Mouse (Mus musculus): ENCODE results near the gene Tbx1.
A peak's percentile ranks its signal among the peaks of the same experiment; 100 is the strongest.
"Not testable (repeated sequence)": the region's sequence is repeated elsewhere in the genome, so short reads cannot be mapped to it uniquely, and the experiment has no call there.

Gene Tbx1

GRCm38 (mm10) chr16:18555235-18555935 lies 35.1 kb downstream of the Tbx1 start:
- DNase-seq (ENCODE audit: extremely low read depth, low read depth, low spot score): no peak

GRCm38 (mm10) chr16:18554721-18555120 lies 35.8 kb downstream of the Tbx1 start:
- no peak for DNase-seq (ENCODE audit: extremely low read depth, low read depth, low spot score)

- no peak for DNase-seq (ENCODE audit: extremely low read depth, low read depth, low spot score)
Observed at GRCm38 (mm10) chr16:18552106-18552710, 38.3 kb downstream of the Tbx1 start.

- no peak for DNase-seq (ENCODE audit: extremely low read depth, low read depth, low spot score)
Observed at GRCm38 (mm10) chr16:18551604-18552003, 38.9 kb downstream of the Tbx1 start.

- peak; percentile 46 for DNase-seq (ENCODE audit: extremely low read depth, low read depth, low spot score)
Observed at GRCm38 (mm10) chr16:18547891-18548290, 42.6 kb downstream of the Tbx1 start.

GRCm38 (mm10) chr16:18543151-18543829 lies 47.2 kb downstream of the Tbx1 start:
- no peak for DNase-seq (ENCODE audit: extremely low read depth, low read depth, low spot score)

GRCm38 (mm10) chr16:18539281-18539680 lies 51.2 kb downstream of the Tbx1 start:
- no peak for DNase-seq (ENCODE audit: extremely low read depth, low read depth, low spot score)

- peak; percentile 76 for DNase-seq (ENCODE audit: extremely low read depth, low read depth, low spot score)
Observed at GRCm38 (mm10) chr16:18537407-18537990, 53.0 kb downstream of the Tbx1 start.

- DNase-seq (ENCODE audit: extremely low read depth, low read depth, low spot score): not testable (repeated sequence)
Observed at GRCm38 (mm10) chr16:18533061-18533460, 57.4 kb downstream of the Tbx1 start.

All from fat pad, adult 2 months (tissue).